Mouse (Mus musculus) kidney, postnatal 0 days (tissue): ENCODE data around the gene Dll3. TPM values are rescaled to one million over a fixed set of nuclear protein-coding genes. Genes with fewer than 3 reads are reported as not detected.
"Not testable (repeated sequence)": the region's sequence is repeated elsewhere in the genome, so short reads cannot be mapped to it uniquely, and the experiment has no call there.

Experiments
- ATAC-seq: fragments of 200-750 bp; cut with Nextera tagmentation; replicated peaks from 2 replicates; pipeline ENCODE4 v1.8.0; 2017; ENCODE audit warnings: low read depth, moderate number of reproducible peaks, moderate TSS enrichment, moderate library complexity; ENCODE audit not compliant: low FRiP score
- DNase-seq: peaks from one replicate; pipeline ENCODE4 v3.0.0-alpha.2; 2016; ENCODE audit warnings: low spot score
- H3K27ac ChIP-seq: fragments of 300-500 bp; sonication (generic); 2 replicates; pipeline ENCODE4 v1.5.1; 2014; ENCODE audit warnings: mild to moderate bottlenecking
- H3K27me3 ChIP-seq: fragments of 300-500 bp; sonication (generic); 2 replicates; pipeline ENCODE4 v1.6.1; 2014; ENCODE audit warnings: low read length, mixed read lengths; ENCODE audit not compliant: insufficient read depth
- H3K36me3 ChIP-seq: fragments of 300-500 bp; sonication (generic); 2 replicates; pipeline ENCODE4 v1.6.1; 2014; ENCODE audit warnings: low read length, mixed read lengths; ENCODE audit not compliant: insufficient read depth
- H3K4me1 ChIP-seq: fragments of 300-500 bp; sonication (generic); replicated peaks from 2 replicates; pipeline ENCODE4 v1.6.1; 2014; ENCODE audit warnings: antibody characterized with exemption, low read length, mixed read lengths; ENCODE audit not compliant: insufficient read depth
- H3K4me2 ChIP-seq: fragments of 300-500 bp; sonication (generic); 2 replicates; pipeline ENCODE4 v1.6.1; 2014; ENCODE audit warnings: mild to moderate bottlenecking, low read length, moderate library complexity, mixed read lengths
- H3K4me3 ChIP-seq: fragments of 300-500 bp; sonication (generic); replicated peaks from 2 replicates; pipeline ENCODE4 v1.5.1; 2014; ENCODE audit warnings: low read depth, low read length
- H3K9ac ChIP-seq: fragments of 300-500 bp; sonication (generic); 2 replicates; pipeline ENCODE4 v1.6.1; 2014; ENCODE audit warnings: low read depth, low read length
- H3K9me3 ChIP-seq: fragments of 300-500 bp; sonication (generic); replicated peaks from 2 replicates; pipeline ENCODE4 v1.6.1; 2016; ENCODE audit warnings: low read length, inconsistent platforms, mixed read lengths
- CTCF ChIP-seq: IDR thresholded peaks from 2 replicates; pipeline ENCODE4 v1.5.1; 2016; ENCODE audit warnings: antibody characterized with exemption, low read depth, mild to moderate bottlenecking, moderate library complexity
- WGBS: fragments of 180-500 bp; shearing (Covaris S2); extraction: QIAGEN DNeasy Blood & Tissue Kit; methylation state at CpG from one replicate; pipeline ENCODE4 v1.1.7; 2014; 5-methylcytosine and 5-hydroxymethylcytosine counted together
- polyA plus RNA-seq: library from polyadenylated mRNA; unstranded; fragments of >200 nt; fragmentation: Nextera tagmentation; extraction: Ambion mirVana; gene quantifications from 2 replicates; pipeline ENCODE4 v1.2.1, GENCODE M21; 2015

Gene Dll3
- polyA plus RNA-seq, 1 experiment from 2014 or later, result 0.43 TPM

DNA sequence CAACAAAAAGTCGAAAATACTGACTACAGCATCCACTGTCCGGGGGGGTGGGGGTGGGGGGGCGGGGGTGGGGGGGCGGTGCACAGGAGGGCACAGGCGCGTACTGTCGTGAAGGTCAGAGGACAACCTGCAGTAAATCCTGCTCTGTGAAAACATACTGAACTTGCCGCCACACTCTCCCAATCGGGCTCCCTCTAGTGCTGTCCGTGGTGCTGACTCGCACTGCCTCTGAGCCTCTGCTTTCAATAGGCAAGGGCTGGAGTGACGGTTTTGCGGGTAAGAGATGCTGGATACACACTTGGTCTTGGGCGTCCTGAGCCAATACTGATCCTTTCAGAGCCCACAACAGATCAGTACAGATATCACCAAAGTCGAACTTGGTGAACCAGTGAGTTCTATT lies 38.3 kb downstream of the Dll3 start:
- ATAC-seq (peak; percentile 47; the same call in 1 of the 2 replicates), DNase-seq (peak; percentile 87)
- no peak overlapping the region for H3K9ac ChIP-seq
- no peaks in the 10 kb centered on the region for H3K27me3 ChIP-seq
- H3K36me3 ChIP-seq, result no peaks in the 10 kb centered on the region
- H3K4me1 ChIP-seq, result no peaks in the 10 kb centered on the region
- TF ChIP-seq CTCF, result peak; percentile 20; the same call in 1 of the 2 replicates
- no peak overlapping the region for H3K4me3 ChIP-seq
- 6% methylated on average over 14 of the region's 15 CpGs for WGBS
- no peak overlapping the region for H3K27ac ChIP-seq
- H3K4me2 ChIP-seq, result no peak overlapping the region
- H3K9me3 ChIP-seq, result no peaks in the 10 kb centered on the region

DNA sequence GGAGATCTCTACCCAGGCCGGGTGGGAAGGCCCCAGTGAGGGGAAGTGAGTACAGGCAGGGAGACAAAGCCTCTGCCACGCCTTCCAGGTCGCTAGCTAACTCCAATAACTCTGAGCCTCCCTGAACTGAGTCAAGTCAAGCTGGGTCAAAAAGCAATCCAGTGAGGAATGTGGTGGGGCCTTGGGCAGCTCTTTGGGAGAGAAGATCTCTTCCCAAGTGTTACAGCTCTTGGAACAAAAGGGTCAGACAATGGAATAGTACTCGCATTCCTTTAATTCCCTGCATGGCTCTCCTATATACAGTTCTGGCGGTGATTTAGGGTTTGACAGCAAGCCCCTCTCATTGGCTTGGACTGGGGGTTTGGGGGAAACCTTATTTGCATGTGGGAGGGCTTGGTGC lies 39.2 kb downstream of the Dll3 start:
- Histone ChIP-seq H3K27me3 (no peaks in the 10 kb centered on the region), H3K36me3 (no peaks in the 10 kb centered on the region), H3K4me2 (no peak overlapping the region), H3K9ac (no peak overlapping the region), H3K9me3 (no peaks in the 10 kb centered on the region), H3K4me3 (no peak overlapping the region), H3K27ac (no peak overlapping the region), H3K4me1 (no peaks in the 10 kb centered on the region)
- TF ChIP-seq CTCF, result no peak
- DNase-seq, result no peak
- no peak for ATAC-seq
- 34% methylated on average over 5 of the region's 5 CpGs for WGBS

DNA sequence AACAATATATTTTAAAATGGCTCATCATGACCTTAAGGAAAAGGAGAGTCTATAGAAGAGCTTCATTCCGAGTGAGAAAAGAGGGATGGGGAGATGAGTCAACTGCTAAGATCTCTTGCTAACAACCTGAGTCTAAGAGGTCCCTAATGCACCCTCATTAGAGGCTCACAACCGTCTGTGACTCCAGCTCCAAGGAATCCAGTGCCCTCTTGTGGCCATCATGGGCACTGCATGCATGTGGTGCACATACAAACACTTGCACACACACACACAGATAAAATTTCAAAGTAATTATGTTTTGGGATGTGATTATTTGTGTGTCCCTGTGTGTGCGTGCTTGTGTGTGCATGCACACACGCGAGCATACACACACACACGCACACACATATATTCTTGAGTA lies 46.6 kb downstream of the Dll3 start:
- Histone ChIP-seq H3K27me3 (no peaks in the 10 kb centered on the region), H3K4me3 (no peak overlapping the region), H3K9me3 (no peaks in the 10 kb centered on the region), H3K4me2 (no peak overlapping the region), H3K36me3 (no peaks in the 10 kb centered on the region), H3K9ac (no peak overlapping the region), H3K4me1 (no peaks in the 10 kb centered on the region), H3K27ac (no peak overlapping the region)
- WGBS, result 79% methylated on average over 6 of the region's 6 CpGs
- no peak for ATAC-seq
- no peak; the same call in 1 of the 2 replicates for TF ChIP-seq CTCF
- DNase-seq, result no peak

DNA sequence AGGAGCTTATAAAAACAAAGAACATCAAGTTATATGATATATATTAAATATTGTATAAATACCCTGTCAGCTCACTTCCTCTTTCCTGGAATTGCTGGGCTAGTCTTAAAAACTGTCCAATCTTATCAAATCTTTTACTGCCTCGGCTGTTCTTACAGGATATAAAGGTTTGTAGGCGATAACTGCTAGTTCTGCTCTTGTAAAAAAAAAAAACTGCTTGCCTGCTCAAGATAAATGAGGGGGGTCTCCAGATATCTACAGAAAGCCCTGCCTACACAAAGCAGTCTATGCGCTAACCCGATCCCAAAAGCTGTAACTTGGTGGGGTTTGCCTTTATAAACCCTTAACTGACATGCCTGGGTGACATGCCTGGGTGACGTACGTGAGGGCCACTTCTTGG lies 47.4 kb downstream of the Dll3 start:
- DNase-seq, result no peak
- Histone ChIP-seq H3K4me3 (no peak overlapping the region), H3K9me3 (no peaks in the 10 kb centered on the region), H3K9ac (no peak overlapping the region), H3K4me1 (no peaks in the 10 kb centered on the region), H3K36me3 (no peaks in the 10 kb centered on the region), H3K27ac (no peak overlapping the region), H3K27me3 (no peaks in the 10 kb centered on the region), H3K4me2 (no peak overlapping the region)
- no peak for ATAC-seq
- no peak for TF ChIP-seq CTCF
- WGBS, result 81% methylated on average over 6 of the region's 6 CpGs

DNA sequence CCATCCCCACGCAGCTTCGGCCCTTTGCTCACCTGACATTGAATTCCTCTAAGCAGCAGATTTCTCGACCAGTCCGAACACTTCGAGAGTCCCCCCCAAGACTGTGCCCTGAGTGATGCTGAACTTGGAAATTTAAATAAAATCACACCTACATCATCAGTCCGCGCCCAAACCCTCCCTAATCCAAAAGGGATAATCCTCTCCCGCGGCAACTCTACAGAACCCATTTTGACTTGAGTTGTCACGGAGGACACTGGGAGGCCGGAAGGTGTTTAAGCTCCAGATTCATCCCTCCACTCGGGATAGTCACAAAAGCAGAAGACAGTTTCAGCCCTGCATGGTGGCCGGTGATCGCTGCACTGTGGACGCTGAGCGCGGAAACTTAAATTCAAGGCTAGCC lies 50.1 kb downstream of the Dll3 start:
- Histone ChIP-seq H3K27ac (no peak overlapping the region), H3K4me1 (no peaks in the 10 kb centered on the region), H3K4me2 (no peak overlapping the region), H3K4me3 (no peak overlapping the region), H3K9me3 (no peaks in the 10 kb centered on the region), H3K36me3 (no peaks in the 10 kb centered on the region), H3K9ac (no peak overlapping the region), H3K27me3 (no peaks in the 10 kb centered on the region)
- DNase-seq (no peak), ATAC-seq (no peak)
- no peak for TF ChIP-seq CTCF
- WGBS, result 86% methylated on average over 17 of the region's 17 CpGs

DNA sequence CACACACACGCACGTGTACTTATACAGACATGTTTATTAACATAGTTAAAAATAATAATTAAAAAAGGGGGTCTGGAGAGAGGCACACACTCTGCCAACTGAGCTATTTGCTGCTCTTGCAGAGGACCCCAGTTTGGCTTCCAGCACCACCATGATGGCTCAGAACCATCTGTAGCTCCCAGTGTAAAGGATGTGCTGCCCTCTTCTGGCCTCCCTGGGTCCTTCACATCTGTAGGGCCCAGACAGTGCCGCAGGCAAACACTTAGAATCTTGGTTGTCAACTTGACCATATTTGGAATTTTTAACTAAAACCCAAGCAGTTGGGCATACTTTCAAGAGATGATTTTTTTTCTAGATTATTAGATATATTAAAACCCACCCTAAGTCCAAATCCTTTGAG lies 53.1 kb downstream of the Dll3 start:
- H3K27ac ChIP-seq, result no peak overlapping the region
- H3K36me3 ChIP-seq, result no peaks in the 10 kb centered on the region
- no peaks in the 10 kb centered on the region for H3K27me3 ChIP-seq
- no peak overlapping the region for H3K9ac ChIP-seq
- 85% methylated on average over 3 of the region's 3 CpGs for WGBS
- ATAC-seq (no peak), DNase-seq (no peak)
- H3K4me3 ChIP-seq, result no peak overlapping the region
- TF ChIP-seq CTCF, result no peak
- H3K4me2 ChIP-seq, result no peak overlapping the region
- no peaks in the 10 kb centered on the region for H3K4me1 ChIP-seq
- H3K9me3 ChIP-seq, result no peaks in the 10 kb centered on the region

DNA sequence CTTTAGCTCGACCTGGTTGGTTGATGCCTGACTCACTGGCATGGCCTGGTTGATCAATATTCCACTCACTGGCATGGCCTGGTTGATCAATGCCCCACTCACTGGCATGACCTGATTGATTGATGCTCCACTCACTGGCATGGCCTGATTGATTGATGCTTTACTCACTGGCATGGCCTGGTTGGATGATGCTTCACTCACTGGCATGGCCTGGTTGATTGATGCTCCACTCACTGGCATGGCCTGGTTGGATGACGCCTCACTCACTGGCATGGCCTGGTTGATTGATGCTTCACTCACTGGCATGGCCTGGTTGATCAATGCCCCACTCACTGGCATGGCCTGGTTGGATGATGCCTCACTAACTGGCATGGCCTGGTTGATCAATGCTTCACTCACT lies 58.1 kb downstream of the Dll3 start:
- not testable (repeated sequence) for DNase-seq, H3K4me3 ChIP-seq, H3K9ac ChIP-seq, H3K9me3 ChIP-seq, H3K4me1 ChIP-seq, H3K36me3 ChIP-seq, ATAC-seq, H3K27me3 ChIP-seq, H3K4me2 ChIP-seq, H3K27ac ChIP-seq
- 68% methylated on average over 2 of the region's 2 CpGs for WGBS

Other genes with a start within 250 kb of the Dll3 start
- 0.92 and 0.96 TPM in 2 replicates for gene Fcgbp, start 231.0 kb downstream of the Dll3 start, polyA plus RNA-seq
- 0.08 TPM in 2 replicates for gene 9530053A07Rik, start 172.8 kb downstream of the Dll3 start, polyA plus RNA-seq
- gene Fbl, start 132.5 kb downstream of the Dll3 start, polyA plus RNA-seq, result 111 and 114 TPM in 2 replicates
- gene Dyrk1b, start 122.8 kb downstream of the Dll3 start, polyA plus RNA-seq, result 13.1 and 15.0 TPM in 2 replicates
- gene Eid2, start 34.4 kb downstream of the Dll3 start, polyA plus RNA-seq, result 4.5 and 10.9 TPM in 2 replicates
- gene Eid2b, start 24.5 kb downstream of the Dll3 start, polyA plus RNA-seq, result 13.8 and 15.6 TPM in 2 replicates
- 0.14 and 0.26 TPM in 2 replicates for gene Selenov, start 11.1 kb downstream of the Dll3 start, polyA plus RNA-seq
- gene Timm50, start 9.8 kb upstream of the Dll3 start, polyA plus RNA-seq, result 117 and 122 TPM in 2 replicates
- gene Supt5, start 36.5 kb upstream of the Dll3 start, polyA plus RNA-seq, result 53.4 and 59.8 TPM in 2 replicates
- 1,088 and 1,198 TPM in 2 replicates for gene Rps16, start 48.4 kb upstream of the Dll3 start, polyA plus RNA-seq
- gene Plekhg2, start 70.4 kb upstream of the Dll3 start, polyA plus RNA-seq, result 29.9 and 33.3 TPM in 2 replicates
- gene Zfp36, start 78.0 kb upstream of the Dll3 start, polyA plus RNA-seq, result 18.6 and 19.6 TPM in 2 replicates
- 44.6 and 47.8 TPM in 2 replicates for gene Med29, start 90.5 kb upstream of the Dll3 start, polyA plus RNA-seq
- 60.2 and 70.3 TPM in 2 replicates for gene Paf1, start 90.7 kb upstream of the Dll3 start, polyA plus RNA-seq
- 19.5 and 23.8 TPM in 2 replicates for gene Gmfg, start 135.2 kb upstream of the Dll3 start, polyA plus RNA-seq
- 2.1 and 2.8 TPM in 2 replicates for gene Lrfn1, start 149.7 kb upstream of the Dll3 start, polyA plus RNA-seq
- gene Ifnl2, start 208.2 kb upstream of the Dll3 start, polyA plus RNA-seq, result not detected in 2 replicates
- gene Ifnl3, start 220.6 kb upstream of the Dll3 start, polyA plus RNA-seq, result not detected in 2 replicates
- gene Sycn, start 238.6 kb upstream of the Dll3 start, polyA plus RNA-seq, result 0.27 and 0.45 TPM in 2 replicates
- 5.5 and 7.3 TPM in 2 replicates for gene Nccrp1, start 245.0 kb upstream of the Dll3 start, polyA plus RNA-seq